Mouse (Mus musculus): Measurements from ENCODE around the gene Icam4. TPM values are rescaled to one million over a fixed set of nuclear protein-coding genes. Genes with fewer than 3 reads are reported as not detected.
"Not testable (repeated sequence)": the region's sequence is repeated elsewhere in the genome, so short reads cannot be mapped to it uniquely, and the experiment has no call there.

Gene Icam4
- under 1 TPM in 1 of 2 experiments, not detected in 1; 0.86 TPM for total RNA-seq (2021)
- long read RNA-seq, experiment 1, partial matches to known transcripts: 0 of 1 reads
- long read RNA-seq, experiment 1, other reads (novel, unspliced or antisense): 0 of 1 reads
- long read RNA-seq, experiment 2: 0 reads

DNA sequence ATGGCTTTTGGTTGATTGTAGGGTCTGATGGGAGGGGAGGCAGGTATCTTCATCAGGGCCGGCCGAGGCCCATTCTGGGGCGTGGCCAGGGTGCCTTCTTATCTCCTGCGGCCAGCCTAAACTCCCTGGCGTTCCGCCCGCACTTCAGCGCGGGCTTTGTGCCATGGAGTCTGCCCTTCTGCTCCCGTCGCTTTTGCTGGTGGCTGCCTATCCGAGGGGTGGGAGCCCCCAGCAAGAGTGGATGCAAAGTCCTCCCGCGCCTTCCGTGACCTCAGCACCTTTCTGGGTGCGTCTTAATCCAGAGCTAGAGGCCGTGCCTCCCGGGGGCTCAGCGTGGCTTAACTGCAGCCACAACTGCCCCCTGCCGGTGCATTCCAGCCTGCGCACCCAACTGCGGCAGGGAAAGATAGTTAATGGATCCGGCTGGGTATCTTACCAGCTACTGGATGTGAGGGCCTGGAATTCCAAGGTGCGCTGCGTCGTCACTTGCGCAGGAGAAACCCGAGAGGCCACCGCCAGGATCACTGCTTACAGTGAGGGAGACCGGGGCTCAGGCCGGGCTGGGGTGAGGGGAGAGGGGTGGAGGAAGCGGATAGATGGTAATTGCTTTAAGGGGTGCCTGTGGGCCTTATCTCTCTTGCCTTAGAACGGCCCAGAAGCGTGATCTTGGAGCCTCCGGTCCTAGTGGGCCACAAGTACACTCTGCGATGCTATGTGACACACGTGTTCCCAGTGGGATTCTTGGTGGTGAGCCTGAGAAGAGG is at the start of gene Icam4:
Icam4 (plus strand) TSS at position 83 of the 764 bp plus-strand sequence.
- intact Hi-C loops (cut with DNase I): loop anchor here (5.0 kb wide), 2 partner anchors 63 to 108 kb away; partner anchors contain the start of genes Gm38431 and Raver1
- DNase-seq (ENCODE audit: low spot score in 2 of 2): peak; percentile 78 to 81

DNA sequence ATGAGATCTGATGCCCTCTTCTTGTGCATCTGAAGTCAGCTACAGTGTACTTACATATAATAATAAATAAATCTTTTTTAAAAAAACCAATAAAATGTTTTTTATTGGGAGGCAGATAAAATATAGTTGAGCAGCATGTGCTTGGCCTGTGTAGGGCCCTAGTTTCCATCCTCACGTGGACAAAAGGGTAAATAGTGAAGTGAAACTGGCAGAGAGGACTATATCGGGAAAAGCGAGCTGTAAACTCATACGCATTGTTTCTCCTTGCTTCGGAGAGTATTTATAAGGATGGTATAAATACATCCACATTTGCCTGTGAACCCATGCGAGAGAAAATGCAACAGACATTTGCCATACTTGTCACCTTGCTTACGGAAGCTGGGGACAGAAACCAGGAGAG is 49.4 kb upstream of the Icam4 start:
- intact Hi-C loops (cut with DNase I): no loop called here
- no peak for DNase-seq (ENCODE audit: low spot score in 2 of 2)

DNA sequence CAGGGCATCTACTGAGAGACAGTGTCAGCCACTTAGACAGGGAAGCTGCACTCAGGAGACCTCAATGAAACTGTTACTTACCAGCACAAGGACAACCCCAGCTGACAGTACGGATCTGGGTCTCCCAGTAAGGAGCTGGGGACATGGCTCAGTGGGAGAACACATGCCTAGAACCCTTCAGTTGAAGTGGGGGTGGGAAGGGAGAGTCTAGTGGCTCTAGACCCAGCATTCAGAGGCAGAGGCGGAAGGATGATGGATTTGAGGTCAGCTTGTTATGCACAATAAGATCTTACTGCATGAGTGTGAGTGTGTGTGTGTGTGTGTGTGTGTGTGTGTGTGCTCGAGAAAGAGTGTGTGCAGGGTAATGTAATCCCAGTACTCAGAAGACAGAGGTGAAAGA is 47.0 kb upstream of the Icam4 start:
- intact Hi-C loops (cut with DNase I): no loop called here
- no peak for DNase-seq (ENCODE audit: low spot score in 2 of 2)

DNA sequence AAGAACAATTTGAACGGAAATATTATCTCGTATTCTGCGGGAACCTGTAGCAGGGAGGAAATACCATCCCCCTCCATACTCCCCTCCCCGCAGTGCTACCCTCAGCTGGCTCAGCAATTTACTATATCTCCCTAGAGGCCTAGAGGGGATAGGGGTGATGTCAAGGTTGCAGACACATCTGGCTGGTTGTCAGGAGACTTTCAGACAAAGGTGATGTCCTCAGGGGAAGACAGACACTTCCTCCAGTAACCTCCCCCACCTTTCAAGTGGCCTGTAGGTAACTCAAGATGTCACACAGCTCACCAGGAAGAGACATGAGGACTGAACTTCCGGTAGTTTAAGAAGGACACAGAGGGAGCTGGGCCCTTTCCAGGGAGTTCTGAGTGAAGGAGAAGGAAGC is 46.0 kb upstream of the Icam4 start:
- intact Hi-C loops (cut with DNase I): no loop called here
- DNase-seq (ENCODE audit: low spot score in 2 of 2): no peak

DNA sequence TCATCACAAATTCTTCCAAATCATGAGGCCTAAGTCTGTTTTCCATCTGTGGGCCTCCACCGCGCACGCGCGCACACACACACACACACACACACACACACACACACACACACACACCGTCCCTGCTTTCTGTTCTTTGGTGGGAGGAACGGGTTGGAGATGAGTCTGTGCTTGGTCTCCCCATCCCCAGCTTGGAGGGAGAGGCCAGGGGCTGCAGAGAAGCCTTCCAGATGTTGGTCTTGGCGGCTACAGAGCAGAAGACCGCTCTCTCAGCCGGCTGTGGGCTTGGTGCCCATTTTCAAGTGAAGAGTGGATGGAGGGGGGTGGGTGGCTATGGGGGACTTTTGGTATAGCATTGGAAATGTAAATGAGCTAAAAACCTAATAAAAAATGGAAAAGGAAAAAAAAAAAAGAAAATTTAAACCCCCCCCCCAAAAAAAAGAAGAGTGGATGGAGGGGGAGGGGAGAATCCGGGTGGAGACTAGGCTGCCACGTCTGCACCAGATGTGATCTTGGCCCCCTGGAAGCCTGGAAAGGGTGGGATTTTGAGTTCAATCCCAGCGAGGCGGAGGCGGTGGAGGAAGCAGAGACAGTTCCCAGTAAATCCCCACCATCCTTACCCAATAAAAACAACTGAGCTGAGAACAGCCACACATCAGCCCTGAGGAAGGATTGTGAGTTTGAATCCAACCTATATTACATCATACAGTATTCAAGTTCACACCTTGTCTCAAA is 42.1 kb upstream of the Icam4 start:
- no peak for DNase-seq (ENCODE audit: low spot score in 2 of 2)

DNA sequence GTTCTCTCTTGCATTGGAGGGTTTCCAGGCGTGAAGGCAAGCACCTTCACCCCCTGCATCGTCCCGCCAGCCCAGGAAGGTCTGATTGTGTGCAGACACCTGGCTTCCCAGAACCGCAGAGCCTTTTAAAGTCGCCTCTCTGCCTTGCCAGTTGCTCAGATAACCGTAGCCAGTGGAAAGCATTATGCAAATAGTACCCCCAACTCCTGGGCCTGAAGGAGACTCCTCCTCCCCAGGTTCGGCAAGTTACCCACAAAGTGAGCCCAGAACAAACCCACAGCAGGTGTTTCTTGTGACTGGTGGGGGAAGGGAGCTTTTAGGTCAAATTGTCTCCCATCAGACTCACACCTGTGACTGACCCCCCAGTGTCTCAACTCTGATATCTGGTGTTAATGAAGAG is 41.2 kb upstream of the Icam4 start:
- intact Hi-C loops (cut with DNase I): no loop called here
- DNase-seq (ENCODE audit: low spot score in 2 of 2): no peak

More for the DNA sequence above, 42.1 kb upstream of the Icam4 start:
- intact Hi-C loops (cut with DNase I): no loop called here

DNA sequence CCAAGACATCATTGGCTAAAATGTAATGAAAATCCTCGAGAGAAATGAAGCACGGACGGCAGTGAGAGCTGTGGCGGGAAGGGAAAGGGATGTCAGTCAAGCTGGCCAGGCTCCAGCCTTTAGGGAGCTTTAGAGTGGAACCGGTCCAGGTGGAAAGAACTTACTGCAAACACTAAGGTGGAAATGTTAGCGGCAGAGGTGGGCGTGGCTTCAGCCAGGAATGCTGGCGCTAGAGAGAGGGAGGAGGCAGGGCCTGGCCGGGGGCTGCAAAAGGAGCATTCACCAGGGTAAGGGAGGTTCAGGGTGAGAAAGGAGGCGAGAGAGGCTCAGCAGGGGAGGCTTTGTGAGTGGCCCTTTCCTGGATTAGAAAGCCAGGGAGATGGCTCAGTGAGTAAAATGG is 38.3 kb upstream of the Icam4 start:
- DNase-seq (ENCODE audit: low spot score in 2 of 2): no peak
- intact Hi-C loops (cut with DNase I): no loop called here

DNA sequence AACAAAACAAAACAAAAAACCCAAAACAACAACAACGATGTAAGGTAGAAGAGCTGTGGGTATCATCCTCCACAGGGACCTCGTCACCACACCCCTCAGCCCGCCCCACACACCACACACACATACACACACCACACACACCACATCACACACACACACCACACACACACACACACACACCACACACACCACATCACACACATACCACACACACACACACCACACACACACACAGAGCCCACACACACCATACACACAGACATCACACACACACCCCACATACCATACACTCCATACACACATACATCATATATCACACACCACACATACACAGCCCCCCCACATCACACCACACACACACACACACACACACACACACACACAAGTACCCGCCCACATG is 37.6 kb upstream of the Icam4 start:
- intact Hi-C loops (cut with DNase I): no loop called here
- no peak for DNase-seq (ENCODE audit: low spot score in 2 of 2)

DNA sequence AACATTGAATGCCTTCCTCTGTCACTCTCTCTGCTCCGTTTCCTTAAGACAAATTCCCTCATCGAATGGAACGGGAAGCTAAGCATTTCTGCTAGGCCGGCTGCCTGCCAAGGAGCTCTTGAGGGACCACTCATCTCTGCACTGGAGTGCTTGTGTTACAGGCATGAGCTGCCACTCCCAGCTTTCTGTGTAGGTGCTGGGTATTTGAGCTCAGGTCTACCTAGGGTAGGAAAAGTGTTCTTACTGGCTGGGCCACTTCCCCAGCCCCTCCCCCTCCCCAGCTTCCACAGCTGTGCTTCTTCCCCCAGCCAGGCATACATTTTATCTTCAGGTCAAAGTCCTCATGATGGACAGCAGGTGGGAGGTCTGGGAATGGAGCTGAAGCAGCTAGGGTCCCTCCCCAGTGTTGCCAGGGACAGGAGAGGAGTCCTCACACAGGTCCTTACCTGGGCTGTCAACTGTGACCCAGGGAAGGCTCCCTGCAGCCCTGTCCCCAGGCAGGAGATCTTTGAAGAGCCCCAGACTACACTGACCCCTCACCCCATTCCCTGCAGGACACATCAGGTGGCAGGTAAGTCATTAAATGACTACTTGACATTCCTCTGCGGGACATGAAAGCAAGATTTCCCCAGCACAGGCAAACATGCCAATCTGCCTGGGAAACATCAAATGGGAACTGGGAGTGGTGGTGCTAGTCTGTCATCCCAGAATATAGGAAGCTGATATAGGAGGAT is 35.8 kb upstream of the Icam4 start:
- intact Hi-C loops (cut with DNase I): no loop called here

DNA sequence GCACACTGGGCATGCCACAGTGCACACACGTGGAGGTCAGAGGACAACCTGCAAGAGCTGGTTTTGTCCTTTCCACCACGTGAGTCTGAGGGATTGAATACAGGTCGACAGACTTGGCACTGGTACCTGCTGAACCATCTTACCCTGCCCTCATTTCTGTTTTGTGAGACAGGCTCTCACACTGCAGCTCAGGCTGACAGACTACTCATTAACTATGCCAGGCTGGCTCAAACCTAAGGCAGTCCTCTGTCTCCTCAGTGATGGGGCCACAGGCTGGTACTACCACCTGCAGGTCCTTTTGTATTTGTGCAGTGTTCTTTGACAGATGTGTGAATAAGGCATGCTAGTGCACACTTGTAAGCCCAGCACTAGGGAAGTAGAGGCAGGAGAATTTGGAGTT is 34.1 kb upstream of the Icam4 start:
- DNase-seq (ENCODE audit: low spot score in 2 of 2): no peak
- intact Hi-C loops (cut with DNase I): no loop called here

More for the DNA sequence above, 35.8 kb upstream of the Icam4 start:
- no peak for DNase-seq (ENCODE audit: low spot score in 2 of 2)

DNA sequence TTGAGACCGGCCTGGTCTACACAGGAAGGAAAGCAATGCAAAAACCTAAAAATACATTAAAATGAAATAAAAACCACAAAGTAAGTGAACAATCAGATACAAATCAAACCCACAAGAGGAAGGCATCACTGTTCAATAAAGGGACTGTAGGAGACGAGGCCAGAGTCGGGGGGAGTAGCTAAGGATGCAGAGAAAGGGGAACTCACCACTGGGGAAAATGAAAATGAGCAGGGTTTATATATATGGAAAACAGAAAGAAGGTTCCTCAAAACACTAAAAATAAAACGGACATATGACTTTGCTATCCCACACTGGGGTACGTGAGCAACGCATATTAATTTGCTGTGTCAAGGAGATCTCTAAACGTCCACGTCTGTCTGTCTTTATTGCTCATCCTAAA is 32.1 kb upstream of the Icam4 start:
- DNase-seq (ENCODE audit: low spot score in 2 of 2): no peak
- intact Hi-C loops (cut with DNase I): no loop called here

DNA sequence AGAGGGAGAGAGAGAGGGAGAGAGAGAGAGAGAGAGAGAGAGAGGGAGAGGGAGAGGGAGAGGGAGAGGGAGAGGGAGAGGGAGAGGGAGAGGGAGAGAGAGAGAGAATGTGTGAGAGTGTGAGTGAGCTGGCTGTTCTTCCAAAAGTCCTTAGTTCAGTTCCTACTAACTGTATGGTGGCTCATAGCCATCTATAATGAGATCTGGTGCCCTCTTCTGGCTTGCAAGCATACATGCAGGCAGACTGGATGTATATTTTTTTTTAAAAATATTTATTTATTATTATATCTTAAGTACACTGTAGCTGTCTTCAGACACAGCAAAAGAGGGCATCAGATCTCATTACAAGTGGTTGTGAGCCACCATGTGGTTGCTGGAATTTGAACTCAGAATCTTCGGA is 30.8 kb upstream of the Icam4 start:
- intact Hi-C loops (cut with DNase I): loop anchor here (2.0 kb wide), 1 partner anchor 98 kb away; no protein-coding TSS in a partner anchor
- DNase-seq (ENCODE audit: low spot score in 2 of 2): not testable (repeated sequence)

DNA sequence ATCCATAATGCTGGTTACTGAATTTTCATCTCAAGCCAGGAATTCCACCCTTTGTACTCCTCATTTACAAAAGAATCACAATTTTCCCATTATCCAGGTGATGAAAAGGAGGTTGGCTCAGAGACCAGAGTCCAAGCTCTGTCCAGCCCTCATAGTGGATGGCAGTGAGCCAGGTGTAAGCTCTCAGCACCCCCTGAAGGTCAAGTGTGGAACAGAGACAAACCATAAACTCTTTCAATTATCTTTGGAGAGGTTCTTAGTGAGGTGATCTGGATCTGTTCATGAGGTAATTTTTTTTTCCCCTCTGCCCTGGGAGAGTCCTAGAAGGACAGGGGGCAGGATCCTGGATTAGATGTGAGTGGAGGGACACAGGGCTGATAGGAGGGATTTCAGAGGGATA is 28.4 kb upstream of the Icam4 start:
- intact Hi-C loops (cut with DNase I): no loop called here
- no peak for DNase-seq (ENCODE audit: low spot score in 2 of 2)

DNA sequence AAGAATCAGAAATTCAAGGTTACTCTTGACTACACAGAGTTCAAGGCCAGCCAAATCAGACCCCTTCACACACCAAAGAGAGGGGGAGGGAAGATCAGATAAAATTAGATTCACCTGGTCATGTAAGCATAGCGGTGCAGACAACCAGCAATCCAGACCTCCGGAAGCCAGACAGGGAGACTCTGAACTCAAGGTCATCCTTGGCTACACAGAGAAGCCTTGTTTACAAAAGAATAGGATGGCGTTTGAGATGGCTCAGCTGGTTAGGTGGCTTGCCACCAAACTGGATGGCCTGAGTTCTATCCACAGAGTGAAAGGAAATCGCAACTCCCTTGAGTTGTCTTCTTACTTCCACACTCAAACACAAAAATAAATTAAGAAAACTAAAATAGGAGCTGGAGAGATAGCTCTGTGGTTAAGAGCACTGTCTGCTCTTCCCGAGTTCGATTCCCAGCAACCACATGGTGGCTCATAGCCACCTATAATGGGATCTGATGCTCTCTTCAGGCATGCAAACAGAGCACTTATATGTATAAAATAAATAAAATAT is 27.4 kb upstream of the Icam4 start:
- DNase-seq (ENCODE audit: low spot score in 2 of 2): no peak
- intact Hi-C loops (cut with DNase I): loop anchor here (2.0 kb wide), 1 partner anchor 49 kb away; no protein-coding TSS in a partner anchor

DNA sequence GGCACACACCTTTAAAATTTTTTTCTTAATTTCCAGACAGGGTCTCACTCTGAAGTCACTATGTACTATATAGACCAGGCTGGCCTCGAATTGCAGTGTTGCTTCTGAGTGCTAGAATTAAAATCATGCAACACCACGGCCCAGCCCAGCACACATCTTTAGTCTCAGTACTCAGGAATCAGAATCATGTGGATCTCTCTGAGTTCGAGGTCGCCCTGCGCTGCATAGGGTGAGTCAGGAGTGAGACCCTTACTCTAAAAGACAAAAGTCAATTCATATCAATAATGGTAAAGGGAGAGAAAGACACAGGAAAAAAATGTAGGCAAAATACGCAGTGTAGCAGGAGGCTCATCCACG is 26.9 kb upstream of the Icam4 start:
- no peak for DNase-seq (ENCODE audit: low spot score in 2 of 2)
- intact Hi-C loops (cut with DNase I): loop anchor here (2.0 kb wide), 1 partner anchor 49 kb away; no protein-coding TSS in a partner anchor

DNA sequence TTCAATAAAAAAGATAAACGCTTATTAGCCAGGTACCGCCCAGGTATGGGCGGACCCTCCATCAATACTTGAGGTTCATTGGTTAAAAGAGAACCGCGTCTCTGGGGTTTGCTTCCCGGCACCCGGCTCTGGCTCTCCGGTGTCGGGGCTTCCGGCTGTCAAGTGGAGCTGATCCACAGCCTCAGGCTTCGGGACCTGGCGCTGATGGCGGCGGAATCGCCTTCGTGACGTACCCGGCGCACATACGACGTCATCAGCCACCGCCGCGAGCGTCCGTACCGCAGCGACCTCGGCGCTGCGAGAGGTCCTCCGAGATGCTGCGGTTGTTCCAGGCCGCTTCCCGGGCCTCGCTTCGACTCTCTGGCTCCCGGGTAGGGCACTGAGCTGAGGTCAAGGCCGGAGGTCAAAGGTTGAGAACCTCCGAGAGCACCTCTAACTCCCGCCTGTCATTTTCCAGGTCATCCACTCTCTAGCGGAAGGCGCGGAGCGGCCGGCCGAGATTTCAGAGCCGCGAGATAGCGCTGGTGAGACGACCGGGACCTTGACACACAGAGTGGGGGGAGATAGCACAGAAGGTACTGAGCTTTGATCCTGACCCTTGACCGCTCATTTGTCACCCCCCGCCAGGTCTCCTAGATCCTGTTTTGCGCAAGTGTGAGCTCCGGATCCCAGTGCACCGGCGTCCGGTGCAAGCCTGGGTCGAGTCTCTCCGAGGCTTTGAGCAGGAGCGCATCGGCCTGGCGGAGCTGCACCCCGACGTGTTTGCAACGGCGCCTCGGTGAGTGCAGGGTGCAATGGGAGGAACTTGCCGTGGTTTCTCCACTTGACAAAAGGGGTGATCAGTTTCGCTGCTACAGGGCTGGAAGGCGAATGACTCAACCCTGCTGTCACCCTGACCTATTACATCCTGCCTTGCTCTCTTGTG is 26.3 kb upstream of the Icam4 start, which contains the start of gene Mrpl4:
Mrpl4 (plus strand) TSS at position 112 of the 925 bp plus-strand sequence.
- DNase-seq (ENCODE audit: low spot score in 2 of 2): peak; percentile 87 to 93
- intact Hi-C loops (cut with DNase I): loop anchor here (2.0 kb wide), 1 partner anchor 50 kb away; no protein-coding TSS in a partner anchor

DNA sequence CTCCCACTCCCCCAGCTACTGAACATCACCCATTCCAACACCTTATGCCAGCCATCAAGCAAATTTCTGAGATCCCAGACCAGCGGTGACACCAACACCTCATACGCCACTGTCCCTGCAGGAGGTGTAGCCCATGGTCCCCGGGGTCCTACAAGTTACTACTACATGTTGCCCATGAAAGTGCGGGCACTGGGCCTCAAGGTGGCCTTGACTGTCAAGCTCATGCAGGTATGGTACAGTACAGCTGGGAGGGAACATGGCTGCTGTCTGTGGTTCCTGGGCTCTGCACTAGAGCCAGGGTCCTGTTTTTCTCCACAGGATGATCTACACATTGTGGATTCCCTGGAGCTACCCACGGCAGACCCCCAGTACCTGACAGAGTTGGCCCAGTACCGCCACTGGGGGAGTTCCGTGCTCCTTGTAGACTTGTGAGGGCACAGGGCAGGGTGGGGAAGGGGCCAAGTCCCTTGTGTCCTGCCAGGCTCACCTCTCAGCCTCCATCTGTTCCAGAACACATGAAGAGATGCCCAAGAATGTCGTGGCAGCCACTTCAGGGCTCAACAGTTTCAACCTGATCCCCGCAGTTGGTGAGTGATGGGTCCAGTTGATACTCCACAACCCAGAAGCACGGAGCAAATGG is 21.7 kb upstream of the Icam4 start:
- no peak for DNase-seq (ENCODE audit: low spot score in 2 of 2)
- intact Hi-C loops (cut with DNase I): no loop called here

DNA sequence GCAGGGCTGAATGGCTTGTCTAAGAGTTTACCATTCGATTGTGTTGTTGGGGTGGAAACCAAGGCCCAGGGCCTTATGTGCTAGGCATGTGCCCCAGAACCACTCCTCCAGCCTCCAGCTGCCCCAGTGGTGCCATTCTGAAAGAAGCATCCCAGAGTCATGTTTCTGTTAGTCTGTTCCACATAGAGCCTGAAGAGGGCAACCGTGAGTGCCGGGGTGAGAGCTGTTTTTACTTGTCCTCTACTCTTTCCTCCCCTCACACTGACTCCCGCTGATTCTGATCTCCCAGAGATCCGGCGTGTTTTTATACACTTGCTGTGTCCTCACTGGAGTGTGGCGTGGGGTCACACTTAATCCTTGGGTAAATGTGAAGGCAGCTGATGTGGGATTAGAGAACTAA is 21.2 kb upstream of the Icam4 start:
- intact Hi-C loops (cut with DNase I): no loop called here
- DNase-seq (ENCODE audit: low spot score in 2 of 2): no peak

Data from left cerebral cortex, postnatal 14 days (tissue).